Mouse (Mus musculus): Measurements from ENCODE around the gene Lgr4. TPM values are rescaled to one million over a fixed set of nuclear protein-coding genes. Genes with fewer than 3 reads are reported as not detected.

Lgr4 gene
- polyA plus RNA-seq, 1 experiment from 2014 or later = 39.0 TPM

DNA sequence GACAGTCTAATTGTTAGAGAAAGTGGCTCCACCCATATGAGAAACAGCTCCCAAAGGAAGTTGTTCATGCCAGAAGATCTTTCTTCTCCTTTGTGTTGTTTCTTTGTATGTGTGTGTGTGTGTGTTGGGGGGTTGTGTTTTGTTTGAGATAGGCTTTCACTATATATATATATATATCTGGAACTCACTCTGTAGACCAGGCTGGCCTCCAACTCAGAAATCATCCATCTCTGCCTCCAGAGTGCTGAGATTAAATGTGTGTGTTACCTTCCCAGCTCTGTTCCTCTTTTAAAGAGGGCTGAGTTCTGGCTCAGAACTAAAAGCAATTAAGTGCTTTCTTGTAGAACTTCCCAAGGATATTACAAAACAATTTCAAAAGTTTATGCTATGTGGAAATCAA, 92.0 kb downstream of the Lgr4 start:
- ATAC-seq (ENCODE audit: insufficient number of reproducible peaks, insufficient read depth, low FRiP score, low read depth) = no peak
- Histone ChIP-seq H3K9ac (replicated peaks; ENCODE audit: low read depth, low read length) (no peak overlapping the region), H3K4me2 (replicated peaks; ENCODE audit: low read depth, low read length) (no peak overlapping the region), H3K36me3 (ENCODE audit: control insufficient read depth, insufficient read depth, low read length) (peaks cover 45% of the 10 kb centered on the region), H3K27ac (ENCODE audit: low read length) (no peak overlapping the region), H3K27me3 (ENCODE audit: control insufficient read depth, insufficient read depth, low read length) (no peaks in the 10 kb centered on the region), H3K9me3 (ENCODE audit: control insufficient read depth, low read depth, low read length) (no peaks in the 10 kb centered on the region), H3K4me3 (ENCODE audit: low read depth, low read length) (no peak overlapping the region), H3K4me1 (ENCODE audit: control insufficient read depth, insufficient read depth, low read length) (no peaks in the 10 kb centered on the region)

DNA sequence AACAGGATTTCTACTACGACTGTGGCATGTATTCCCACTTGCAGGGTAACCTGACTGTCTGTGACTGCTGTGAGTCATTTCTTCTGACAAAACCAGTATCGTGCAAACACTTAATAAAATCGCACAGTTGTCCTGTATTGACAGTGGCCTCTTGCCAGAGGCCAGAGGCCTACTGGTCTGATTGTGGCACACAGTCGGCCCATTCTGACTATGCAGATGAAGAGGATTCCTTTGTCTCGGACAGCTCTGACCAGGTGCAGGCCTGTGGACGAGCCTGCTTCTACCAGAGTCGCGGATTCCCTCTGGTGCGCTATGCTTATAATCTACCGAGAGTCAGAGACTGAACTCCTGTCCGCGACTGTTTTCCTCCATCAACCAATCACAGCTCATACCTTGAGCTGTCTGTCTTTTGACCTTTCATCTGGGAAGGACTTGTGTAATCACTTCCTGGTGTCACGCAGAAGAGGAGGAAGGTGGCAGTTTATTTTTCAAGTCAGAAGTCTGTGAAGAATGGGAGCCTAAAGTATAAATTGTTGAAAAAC, 94.8 kb downstream of the Lgr4 start:
- Histone ChIP-seq H3K4me3 (ENCODE audit: low read depth, low read length) (no peak overlapping the region), H3K36me3 (ENCODE audit: control insufficient read depth, insufficient read depth, low read length) (peaks cover 34% of the 10 kb centered on the region), H3K27me3 (ENCODE audit: control insufficient read depth, insufficient read depth, low read length) (no peaks in the 10 kb centered on the region), H3K9ac (replicated peaks; ENCODE audit: low read depth, low read length) (no peak overlapping the region), H3K27ac (ENCODE audit: low read length) (no peak overlapping the region), H3K4me1 (ENCODE audit: control insufficient read depth, insufficient read depth, low read length) (no peaks in the 10 kb centered on the region), H3K9me3 (ENCODE audit: control insufficient read depth, low read depth, low read length) (no peaks in the 10 kb centered on the region), H3K4me2 (replicated peaks; ENCODE audit: low read depth, low read length) (no peak overlapping the region)
- 88% methylated on average over 13 of the region's 13 CpGs for WGBS
- ATAC-seq (ENCODE audit: insufficient number of reproducible peaks, insufficient read depth, low FRiP score, low read depth) = no peak

DNA sequence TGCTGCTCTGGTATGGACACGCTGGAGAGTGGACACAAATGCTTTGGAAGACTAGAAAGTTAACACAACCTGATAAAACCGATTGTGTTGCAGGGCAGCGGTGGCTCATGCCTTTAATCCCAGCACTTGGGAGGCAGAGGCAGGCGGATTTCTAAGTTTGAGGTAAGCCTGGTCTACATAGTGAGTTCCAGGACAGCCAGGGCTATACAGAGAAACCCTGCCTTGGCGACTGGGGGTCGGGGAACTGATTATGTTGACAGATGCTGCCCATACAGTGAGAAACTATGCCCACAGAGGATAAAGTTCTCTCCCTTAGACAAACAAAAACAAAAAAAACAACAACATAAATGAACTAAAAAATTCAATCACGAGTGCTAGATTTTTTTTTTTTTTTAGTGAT, 99.6 kb downstream of the Lgr4 start:
- H3K9ac ChIP-seq (replicated peaks; ENCODE audit: low read depth, low read length) = peak overlapping the region; percentile 75; the same call in 1 of the 2 replicates
- peak overlapping the region; percentile 54 for H3K4me2 ChIP-seq (replicated peaks; ENCODE audit: low read depth, low read length)
- H3K27ac ChIP-seq (ENCODE audit: low read length) = no peak overlapping the region
- peak overlapping the region; percentile 61 for H3K4me3 ChIP-seq (ENCODE audit: low read depth, low read length)
- peaks cover 7% of the 10 kb centered on the region for H3K36me3 ChIP-seq (ENCODE audit: control insufficient read depth, insufficient read depth, low read length)
- H3K27me3 ChIP-seq (ENCODE audit: control insufficient read depth, insufficient read depth, low read length) = no peaks in the 10 kb centered on the region
- peaks cover 14% of the 10 kb centered on the region; the same call in 1 of the 2 replicates for H3K4me1 ChIP-seq (ENCODE audit: control insufficient read depth, insufficient read depth, low read length)
- 46% methylated on average over 7 of the region's 7 CpGs for WGBS
- ATAC-seq (ENCODE audit: insufficient number of reproducible peaks, insufficient read depth, low FRiP score, low read depth) = no peak
- H3K9me3 ChIP-seq (ENCODE audit: control insufficient read depth, low read depth, low read length) = no peaks in the 10 kb centered on the region

DNA sequence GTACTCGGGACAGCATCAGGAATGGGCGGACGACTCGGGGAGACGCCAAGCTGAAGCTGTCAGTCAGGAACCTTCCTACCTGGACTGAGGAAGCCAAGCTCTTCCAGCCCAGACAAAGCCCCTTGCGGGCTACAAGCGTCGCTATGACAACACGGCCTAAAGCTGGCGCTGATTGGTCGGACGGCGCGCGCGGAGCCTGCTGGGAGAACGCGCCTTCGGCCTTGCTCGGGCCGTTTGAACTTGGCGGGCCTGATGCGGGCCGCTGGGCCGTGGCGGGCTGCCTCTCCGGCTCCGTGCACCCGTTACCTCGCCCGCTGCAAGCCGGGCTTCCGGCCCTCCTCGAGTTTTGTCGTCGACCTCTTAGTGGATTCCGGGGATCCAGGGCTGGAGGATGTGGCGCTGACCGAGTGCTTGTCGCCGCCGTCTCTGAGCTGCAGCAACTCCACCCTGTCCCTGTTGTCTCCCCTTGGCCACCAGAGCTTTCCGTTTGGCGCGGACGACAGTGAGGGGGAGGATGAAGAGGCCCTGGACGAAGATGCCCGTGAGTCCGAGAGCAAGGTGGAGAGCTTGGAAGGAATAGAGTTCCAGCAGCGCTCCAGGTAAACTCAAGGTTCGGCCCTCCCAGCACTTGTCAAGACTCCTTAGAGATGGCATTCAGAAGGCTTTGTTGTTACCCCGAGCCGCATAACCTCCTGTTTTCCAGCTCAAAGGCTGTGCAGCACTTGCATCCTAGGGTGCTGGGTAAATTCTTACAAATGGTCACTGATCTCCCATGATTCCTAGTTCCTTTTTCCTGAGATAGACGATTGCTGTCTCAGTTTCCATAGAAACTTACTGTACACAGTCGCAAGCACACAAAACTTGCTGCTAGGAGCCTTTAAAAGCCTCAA, 100.4 kb downstream of the Lgr4 start, which contains the start of gene Ccdc34:
Gene Ccdc34, plus strand, starts transcription at position 202 of the 890 bp plus-strand sequence.
- Histone ChIP-seq H3K4me1 (ENCODE audit: control insufficient read depth, insufficient read depth, low read length) (peaks cover 14% of the 10 kb centered on the region; the same call in 1 of the 2 replicates), H3K36me3 (ENCODE audit: control insufficient read depth, insufficient read depth, low read length) (peaks cover 5% of the 10 kb centered on the region; the same call in 1 of the 2 replicates), H3K4me2 (replicated peaks; ENCODE audit: low read depth, low read length) (peak within 1 kb of the TSS; percentile 54), H3K9me3 (ENCODE audit: control insufficient read depth, low read depth, low read length) (no peaks in the 10 kb centered on the region), H3K4me3 (ENCODE audit: low read depth, low read length) (peak within 1 kb of the TSS; percentile 61), H3K27me3 (ENCODE audit: control insufficient read depth, insufficient read depth, low read length) (no peaks in the 10 kb centered on the region), H3K9ac (replicated peaks; ENCODE audit: low read depth, low read length) (peak within 1 kb of the TSS; percentile 75), H3K27ac (ENCODE audit: low read length) (peak within 1 kb of the TSS; percentile 79; the same call in 1 of the 2 replicates)
- under 1% methylated on average over 53 of the region's 55 CpGs for WGBS
- peak; percentile 98 for ATAC-seq (ENCODE audit: insufficient number of reproducible peaks, insufficient read depth, low FRiP score, low read depth)

DNA sequence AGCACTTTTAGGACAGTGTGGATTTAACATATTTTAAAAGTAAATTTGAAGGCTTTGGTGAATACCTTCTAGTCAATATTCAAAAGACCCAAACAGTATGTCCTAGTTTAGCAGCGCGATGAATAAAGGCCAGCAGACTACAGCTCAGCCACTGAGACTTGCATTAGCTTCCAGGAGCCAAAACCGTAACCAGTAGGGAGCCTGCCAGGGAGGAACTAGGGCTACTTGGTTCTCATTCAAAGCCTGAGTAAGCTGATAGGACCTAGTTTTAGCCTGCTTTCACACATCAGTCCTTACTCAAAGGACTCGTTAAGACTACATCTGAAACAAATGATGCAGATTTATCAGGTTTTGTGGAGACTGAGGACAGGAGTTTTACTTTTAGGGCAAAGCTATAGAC, 102.2 kb downstream of the Lgr4 start:
- Histone ChIP-seq H3K4me1 (ENCODE audit: control insufficient read depth, insufficient read depth, low read length) (peaks cover 14% of the 10 kb centered on the region; the same call in 1 of the 2 replicates), H3K9ac (replicated peaks; ENCODE audit: low read depth, low read length) (no peak overlapping the region), H3K4me2 (replicated peaks; ENCODE audit: low read depth, low read length) (peak overlapping the region; percentile 11; the same call in 1 of the 2 replicates), H3K36me3 (ENCODE audit: control insufficient read depth, insufficient read depth, low read length) (peaks cover 5% of the 10 kb centered on the region; the same call in 1 of the 2 replicates), H3K27ac (ENCODE audit: low read length) (no peak overlapping the region), H3K9me3 (ENCODE audit: control insufficient read depth, low read depth, low read length) (no peaks in the 10 kb centered on the region), H3K4me3 (ENCODE audit: low read depth, low read length) (no peak overlapping the region), H3K27me3 (ENCODE audit: control insufficient read depth, insufficient read depth, low read length) (no peaks in the 10 kb centered on the region)
- ATAC-seq (ENCODE audit: insufficient number of reproducible peaks, insufficient read depth, low FRiP score, low read depth) = no peak
- 80% methylated on average over 4 of the region's 4 CpGs for WGBS

DNA sequence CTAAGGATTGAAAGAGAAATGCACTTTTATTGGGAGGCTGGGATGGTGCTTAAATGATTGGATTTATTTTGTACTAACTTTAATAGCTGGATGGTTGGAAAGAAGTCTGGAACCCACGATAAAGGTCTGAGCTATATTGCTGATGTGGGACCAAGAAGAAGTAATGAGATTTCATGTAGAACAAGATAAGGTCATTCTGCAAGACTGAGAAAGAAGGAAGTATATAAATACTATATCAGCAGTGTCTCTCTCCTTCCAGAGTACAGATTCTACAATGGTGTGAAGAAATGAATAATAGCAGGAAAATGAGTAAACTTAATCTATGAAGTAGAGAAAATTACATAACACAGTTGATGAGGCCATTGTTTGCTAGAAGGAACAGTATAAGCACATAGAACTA, 103.0 kb downstream of the Lgr4 start:
- ATAC-seq (ENCODE audit: insufficient number of reproducible peaks, insufficient read depth, low FRiP score, low read depth) = no peak
- no peaks in the 10 kb centered on the region for H3K9me3 ChIP-seq (ENCODE audit: control insufficient read depth, low read depth, low read length)
- H3K27ac ChIP-seq (ENCODE audit: low read length) = no peak overlapping the region
- peaks cover 5% of the 10 kb centered on the region; the same call in 1 of the 2 replicates for H3K36me3 ChIP-seq (ENCODE audit: control insufficient read depth, insufficient read depth, low read length)
- no peak overlapping the region for H3K9ac ChIP-seq (replicated peaks; ENCODE audit: low read depth, low read length)
- no peak overlapping the region for H3K4me3 ChIP-seq (ENCODE audit: low read depth, low read length)
- no peaks in the 10 kb centered on the region for H3K27me3 ChIP-seq (ENCODE audit: control insufficient read depth, insufficient read depth, low read length)
- 92% methylated on average over 1 of the region's 1 CpGs for WGBS
- H3K4me2 ChIP-seq (replicated peaks; ENCODE audit: low read depth, low read length) = no peak overlapping the region
- H3K4me1 ChIP-seq (ENCODE audit: control insufficient read depth, insufficient read depth, low read length) = peaks cover 14% of the 10 kb centered on the region; the same call in 1 of the 2 replicates

DNA sequence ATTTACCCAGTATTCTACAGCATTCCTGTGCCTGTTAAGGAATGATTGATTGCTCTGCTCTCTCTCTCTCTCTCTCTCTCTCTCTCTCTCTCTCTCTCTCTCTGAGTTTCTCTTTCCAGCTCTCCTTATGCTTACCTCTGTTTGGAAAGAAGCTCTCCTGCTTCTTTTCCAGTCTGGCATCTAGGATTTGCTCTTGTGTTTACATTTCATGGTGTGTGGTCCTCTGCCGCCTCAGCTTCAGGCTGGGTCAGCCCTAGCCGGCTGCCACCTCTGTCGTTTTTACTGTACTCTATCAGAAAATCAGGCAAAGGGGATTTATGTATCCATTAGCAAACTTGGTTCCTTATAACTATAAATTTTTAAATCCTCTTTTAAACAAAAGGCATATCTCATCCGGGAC, 118.8 kb downstream of the Lgr4 start:
- H3K4me2 ChIP-seq (replicated peaks; ENCODE audit: low read depth, low read length) = 0 out of 2 replicates have a peak overlapping the region, but pooled peaks have one; percentile 16
- H3K9me3 ChIP-seq (ENCODE audit: control insufficient read depth, low read depth, low read length) = no peaks in the 10 kb centered on the region
- no peak overlapping the region for H3K9ac ChIP-seq (replicated peaks; ENCODE audit: low read depth, low read length)
- peak overlapping the region; percentile 61; the same call in 1 of the 2 replicates for H3K27ac ChIP-seq (ENCODE audit: low read length)
- H3K27me3 ChIP-seq (ENCODE audit: control insufficient read depth, insufficient read depth, low read length) = no peaks in the 10 kb centered on the region
- H3K4me1 ChIP-seq (ENCODE audit: control insufficient read depth, insufficient read depth, low read length) = 0 out of 2 replicates have a peak, but pooled peaks cover 3% of the 10 kb centered on the region
- no peak overlapping the region for H3K4me3 ChIP-seq (ENCODE audit: low read depth, low read length)
- H3K36me3 ChIP-seq (ENCODE audit: control insufficient read depth, insufficient read depth, low read length) = peaks cover 16% of the 10 kb centered on the region
- WGBS = 11% methylated on average over 4 of the region's 4 CpGs
- ATAC-seq (ENCODE audit: insufficient number of reproducible peaks, insufficient read depth, low FRiP score, low read depth) = peak; percentile 85; the same call in 1 of the 2 replicates

DNA sequence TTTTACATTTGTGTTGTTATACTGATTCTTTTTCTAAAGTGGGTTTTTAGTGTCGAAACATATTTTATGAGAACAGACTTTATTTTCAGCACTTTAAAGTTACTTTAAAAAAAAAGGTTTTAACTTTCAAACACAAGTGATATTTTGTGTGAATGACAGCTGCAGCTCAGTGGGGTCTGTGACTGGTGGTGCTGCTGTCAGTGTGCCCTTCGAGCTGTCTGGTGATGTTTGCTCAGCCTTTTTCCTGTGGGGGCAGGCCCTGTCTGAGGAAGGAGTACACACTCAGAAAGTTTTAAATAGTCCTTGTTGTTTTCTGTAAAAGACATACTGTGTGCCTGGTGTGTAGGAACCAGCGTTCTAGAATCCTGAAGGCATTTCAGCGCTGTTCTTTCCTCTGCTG, 119.2 kb downstream of the Lgr4 start:
- no peaks in the 10 kb centered on the region for H3K27me3 ChIP-seq (ENCODE audit: control insufficient read depth, insufficient read depth, low read length)
- H3K9ac ChIP-seq (replicated peaks; ENCODE audit: low read depth, low read length) = no peak overlapping the region

More for the DNA sequence above, 119.2 kb downstream of the Lgr4 start:
- 0 out of 2 replicates have a peak, but pooled peaks cover 3% of the 10 kb centered on the region for H3K4me1 ChIP-seq (ENCODE audit: control insufficient read depth, insufficient read depth, low read length)
- H3K27ac ChIP-seq (ENCODE audit: low read length) = peak overlapping the region; percentile 72
- 37% methylated on average over 4 of the region's 4 CpGs for WGBS
- no peak overlapping the region for H3K4me2 ChIP-seq (replicated peaks; ENCODE audit: low read depth, low read length)
- no peaks in the 10 kb centered on the region for H3K9me3 ChIP-seq (ENCODE audit: control insufficient read depth, low read depth, low read length)
- peaks cover 16% of the 10 kb centered on the region for H3K36me3 ChIP-seq (ENCODE audit: control insufficient read depth, insufficient read depth, low read length)
- no peak overlapping the region for H3K4me3 ChIP-seq (ENCODE audit: low read depth, low read length)
- ATAC-seq (ENCODE audit: insufficient number of reproducible peaks, insufficient read depth, low FRiP score, low read depth) = peak; percentile 23; the same call in 1 of the 2 replicates

Measured in stomach, embryonic 14.5 days (tissue).